Mouse (Mus musculus) ES-Bruce4 (cell line): ENCODE measurements at regions not wholly inside any gene's neighbourhood (a gene's known extent, or its start where the extent isn't known, plus 50 kb on each side); places are given as distances from the start of the nearest gene placed in this dataset.

Experiments
- CTCF ChIP-seq: IDR thresholded peaks from one replicate; pipeline ENCODE4 v1.8.1; 2011; ENCODE audit warnings: low read depth, low read length
- EP300 ChIP-seq: IDR thresholded peaks from 2 replicates; pipeline ENCODE4 v1.6.1; 2011; ENCODE audit warnings: low read depth, low read length; ENCODE audit not compliant: insufficient read depth
- POLR2A ChIP-seq: IDR thresholded peaks from one replicate; pipeline ENCODE4 v1.8.1; 2011; ENCODE audit warnings: low read length; ENCODE audit not compliant: insufficient read depth

DNA sequence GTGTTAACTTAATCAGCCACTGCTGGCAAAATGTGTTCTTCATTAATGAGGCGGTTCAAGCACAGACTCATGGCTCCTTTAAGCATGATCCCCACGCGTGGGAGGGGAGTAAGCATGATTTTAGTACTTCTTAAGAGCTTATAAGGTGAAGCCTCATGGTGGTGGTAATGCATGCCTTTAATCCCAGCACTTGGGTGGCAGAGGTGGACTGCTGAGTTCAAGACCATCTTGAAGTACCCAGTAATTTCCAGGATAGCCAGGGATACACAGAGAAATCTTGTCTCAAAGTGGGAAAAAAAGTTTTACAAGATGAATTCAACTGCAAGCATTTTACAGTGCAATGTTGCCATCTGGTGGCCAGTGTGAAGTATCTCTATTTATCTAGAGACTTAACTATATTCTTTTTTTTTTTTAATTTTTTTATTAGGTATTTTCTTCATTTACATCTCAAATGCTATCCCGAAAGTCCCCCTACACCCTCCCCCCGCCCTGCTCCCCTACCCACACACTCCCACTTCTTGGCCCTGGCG lies 105.4 kb upstream of the N6amt1 start:
- TF ChIP-seq POLR2A: no peak
- no peak for TF ChIP-seq CTCF
- no peak for TF ChIP-seq EP300
